Mouse (Mus musculus) lung, postnatal 0 days (tissue): ENCODE measurements at regions not wholly inside any gene's neighbourhood (a gene's known extent, or its start where the extent isn't known, plus 50 kb on each side); places are given as distances from the start of the nearest gene placed in this dataset.

Experiments used
- CTCF ChIP-seq: IDR thresholded peaks from 2 replicates; pipeline ENCODE4 v1.5.1; 2016; ENCODE audit warnings: antibody characterized with exemption, mild to moderate bottlenecking
- EP300 ChIP-seq: IDR thresholded peaks from 2 replicates; pipeline ENCODE4 v1.6.1; 2016; ENCODE audit warnings: antibody characterized with exemption, mild to moderate bottlenecking, control low read depth

- TF ChIP-seq CTCF, result no peak
- no peak for TF ChIP-seq EP300
Measured at GRCm38 (mm10) chr14:24641853-24642252, 154.9 kb downstream of the Rps24 start.
